Mouse (Mus musculus): ENCODE measurements at regions not wholly inside any gene's neighbourhood (a gene's known extent, or its start where the extent isn't known, plus 50 kb on each side); places are given as distances from the start of the nearest gene placed in this dataset.

- no peak for DNase-seq
- H3K27ac ChIP-seq: no peak overlapping the region
- no peak for TF ChIP-seq CTCF (IDR thresholded peaks at IDR 0.05)
- H3K4me3 ChIP-seq: no peak overlapping the region
- intact Hi-C loops (cut with DNase I): no loop called here
Measured at GRCm38 (mm10) chr1:35331602-35332339, 482.0 kb downstream of the Plekhb2 start.

GRCm38 (mm10) chr1:35332340-35332684 lies 482.5 kb downstream of the Plekhb2 start:
- DNase-seq: no peak
- intact Hi-C loops (cut with DNase I): no loop called here
- Histone ChIP-seq H3K4me3 (no peak overlapping the region), H3K27ac (no peak overlapping the region)
- TF ChIP-seq CTCF (IDR thresholded peaks at IDR 0.05): no peak

GRCm38 (mm10) chr1:35337647-35338046 lies 487.9 kb downstream of the Plekhb2 start:
- intact Hi-C loops (cut with DNase I): no loop called here
- Histone ChIP-seq H3K4me3 (no peak overlapping the region), H3K27ac (no peak overlapping the region)
- no peak for DNase-seq
- TF ChIP-seq CTCF (IDR thresholded peaks at IDR 0.05): no peak

- intact Hi-C loops (cut with DNase I): no loop called here
- TF ChIP-seq CTCF (IDR thresholded peaks at IDR 0.05): no peak
Measured at GRCm38 (mm10) chr1:35338184-35338583, 488.4 kb downstream of the Plekhb2 start.

GRCm38 (mm10) chr1:35344539-35344938 lies 494.8 kb downstream of the Plekhb2 start:
- no peak for TF ChIP-seq CTCF (IDR thresholded peaks at IDR 0.05)

More at GRCm38 (mm10) chr1:35338184-35338583, 488.4 kb downstream of the Plekhb2 start:
- no peak overlapping the region for H3K4me3 ChIP-seq
- DNase-seq: no peak
- H3K27ac ChIP-seq: no peak overlapping the region

GRCm38 (mm10) chr1:35348294-35348693 lies 498.5 kb downstream of the Plekhb2 start:
- DNase-seq: no peak
- H3K4me3 ChIP-seq: no peak overlapping the region
- no peak overlapping the region for H3K27ac ChIP-seq
- intact Hi-C loops (cut with DNase I): no loop called here
- TF ChIP-seq CTCF (IDR thresholded peaks at IDR 0.05): no peak

More at GRCm38 (mm10) chr1:35344539-35344938, 494.8 kb downstream of the Plekhb2 start:
- no peak overlapping the region for H3K4me3 ChIP-seq
- intact Hi-C loops (cut with DNase I): no loop called here
- DNase-seq: no peak
- no peak overlapping the region for H3K27ac ChIP-seq

- no peak overlapping the region for H3K4me3 ChIP-seq
- DNase-seq: no peak
- intact Hi-C loops (cut with DNase I): no loop called here
- H3K27ac ChIP-seq: no peak overlapping the region
- no peak for TF ChIP-seq CTCF (IDR thresholded peaks at IDR 0.05)
Measured at GRCm38 (mm10) chr1:35358981-35359380, 509.2 kb downstream of the Plekhb2 start.

GRCm38 (mm10) chr1:35361465-35361864 lies 511.7 kb downstream of the Plekhb2 start:
- DNase-seq: no peak
- intact Hi-C loops (cut with DNase I): no loop called here
- TF ChIP-seq CTCF (IDR thresholded peaks at IDR 0.05): no peak
- Histone ChIP-seq H3K4me3 (no peak overlapping the region), H3K27ac (no peak overlapping the region)

- TF ChIP-seq CTCF (IDR thresholded peaks at IDR 0.05): no peak
- DNase-seq: no peak
- intact Hi-C loops (cut with DNase I): no loop called here
- Histone ChIP-seq H3K27ac (no peak overlapping the region), H3K4me3 (no peak overlapping the region)
Measured at GRCm38 (mm10) chr1:35362836-35363235, 513.1 kb downstream of the Plekhb2 start.

GRCm38 (mm10) chr1:35366559-35366958 lies 516.8 kb downstream of the Plekhb2 start:
- intact Hi-C loops (cut with DNase I): no loop called here
- TF ChIP-seq CTCF (IDR thresholded peaks at IDR 0.05): no peak

GRCm38 (mm10) chr1:35372751-35373150 lies 523.0 kb downstream of the Plekhb2 start:
- Histone ChIP-seq H3K4me3 (no peak overlapping the region), H3K27ac (no peak overlapping the region)
- TF ChIP-seq CTCF (IDR thresholded peaks at IDR 0.05): no peak
- intact Hi-C loops (cut with DNase I): no loop called here
- no peak for DNase-seq

More at GRCm38 (mm10) chr1:35366559-35366958, 516.8 kb downstream of the Plekhb2 start:
- Histone ChIP-seq H3K27ac (no peak overlapping the region), H3K4me3 (no peak overlapping the region)
- DNase-seq: no peak

GRCm38 (mm10) chr1:35380633-35381385 lies 531.0 kb downstream of the Plekhb2 start:
- H3K4me3 ChIP-seq: no peak overlapping the region
- no peak for DNase-seq
- no peak overlapping the region for H3K27ac ChIP-seq
- TF ChIP-seq CTCF (IDR thresholded peaks at IDR 0.05): no peak
- intact Hi-C loops (cut with DNase I): no loop called here

- intact Hi-C loops (cut with DNase I): loop anchor here (5.0 kb wide), 1 partner anchor 462 kb away; no protein-coding TSS in a partner anchor
- Histone ChIP-seq H3K27ac (no peak overlapping the region), H3K4me3 (no peak overlapping the region)
- peak; percentile 84 for TF ChIP-seq CTCF (IDR thresholded peaks at IDR 0.05)
- DNase-seq: peak; percentile 70
Measured at GRCm38 (mm10) chr1:35385430-35385829, 535.7 kb downstream of the Plekhb2 start.
